Mouse (Mus musculus): ENCODE data around the gene Gm10352. TPM values are rescaled to one million over a fixed set of nuclear protein-coding genes. Genes with fewer than 3 reads are reported as not detected.
"Not testable (repeated sequence)": the region's sequence is repeated elsewhere in the genome, so short reads cannot be mapped to it uniquely, and the experiment has no call there.

Gm10352 gene
- not detected for total RNA-seq (2022)

- DNase-seq (ENCODE audit: low spot score) = not testable (repeated sequence)
Observed at GRCm38 (mm10) chrY:2900689-2901088, at the start of gene Gm10352. Gm10352 (plus strand) TSS chrY:2900989.

- DNase-seq (ENCODE audit: low spot score) = not testable (repeated sequence)
Observed at GRCm38 (mm10) chrY:2932282-2932681, 31.5 kb downstream of the Gm10352 start, which contains the start of gene Gm29289. Gm29289 (plus strand) TSS chrY:2932582.

Other genes with a start within 250 kb of the Gm10352 start
- not detected for gene Sry, start 237.3 kb upstream of the Gm10352 start, total RNA-seq (2022)
- gene H2al2b, start 180.3 kb upstream of the Gm10352 start, total RNA-seq (2022) = not detected
- gene Gm4064, start 104.8 kb upstream of the Gm10352 start, total RNA-seq (2022) = not detected
- not detected for gene Rbmy, start 70.3 kb upstream of the Gm10352 start, total RNA-seq (2022)
- gene Gm10256, start 70.3 kb upstream of the Gm10352 start, total RNA-seq (2022) = not detected
- not detected for gene Gm29289, start 31.6 kb downstream of the Gm10352 start, total RNA-seq (2022)

Data from heart, adult 8-10 months (tissue).